Mouse (Mus musculus) liver, embryonic 13.5 days (tissue): ENCODE measurements around the gene Cd300lb. TPM values are rescaled to one million over a fixed set of nuclear protein-coding genes. Genes with fewer than 3 reads are reported as not detected.

Experiments
- ATAC-seq: fragments of 200-750 bp; cut with Nextera tagmentation; 2 replicates; pipeline ENCODE4 v1.8.0; 2017; ENCODE audit warnings: low read depth, mild to moderate bottlenecking, moderate number of reproducible peaks, moderate library complexity
- DNase-seq: peaks from one replicate; pipeline ENCODE4 v3.0.0; 2022
- H3K27ac ChIP-seq: fragments of 300-500 bp; sonication (generic); 2 replicates; pipeline ENCODE4 v1.5.1; 2015; ENCODE audit warnings: moderate library complexity, mild to moderate bottlenecking, inconsistent platforms
- H3K27me3 ChIP-seq: fragments of 300-500 bp; sonication (generic); 2 replicates; pipeline ENCODE4 v1.6.1; 2015; ENCODE audit warnings: mild to moderate bottlenecking, inconsistent platforms
- H3K36me3 ChIP-seq: fragments of 300-500 bp; sonication (generic); 2 replicates; pipeline ENCODE4 v1.6.1; 2015; ENCODE audit warnings: mild to moderate bottlenecking, inconsistent platforms
- H3K4me1 ChIP-seq: fragments of 300-500 bp; sonication (generic); replicated peaks from 2 replicates; pipeline ENCODE4 v1.6.1; 2015; ENCODE audit warnings: inconsistent platforms
- H3K4me2 ChIP-seq: fragments of 300-500 bp; sonication (generic); 2 replicates; pipeline ENCODE4 v1.6.1; 2015; ENCODE audit warnings: inconsistent platforms, mild to moderate bottlenecking, moderate library complexity
- H3K4me3 ChIP-seq: fragments of 300-500 bp; sonication (generic); replicated peaks from 2 replicates; pipeline ENCODE4 v1.5.1; 2015; ENCODE audit warnings: mild to moderate bottlenecking, inconsistent platforms
- H3K9ac ChIP-seq: fragments of 300-500 bp; sonication (generic); 2 replicates; pipeline ENCODE4 v1.6.1; 2015; ENCODE audit warnings: mild to moderate bottlenecking, inconsistent platforms
- H3K9me3 ChIP-seq: fragments of 300-500 bp; sonication (generic); replicated peaks from 2 replicates; pipeline ENCODE4 v1.6.1; 2016; ENCODE audit warnings: inconsistent platforms
- WGBS: fragments of 180-500 bp; shearing (Covaris S2); methylation state at CpG from one replicate; pipeline ENCODE4 v1.1.7; 2015; ENCODE audit not compliant: insufficient replicate concordance; 5-methylcytosine and 5-hydroxymethylcytosine counted together
- polyA plus RNA-seq: library from polyadenylated mRNA; unstranded; fragments of >200 nt; fragmentation: Nextera tagmentation; extraction: Ambion mirVana; gene quantifications from 2 replicates; pipeline ENCODE4 v1.2.1, GENCODE M21; 2015

Gene Cd300lb
- 0.50 and 0.72 TPM in 2 replicates for polyA plus RNA-seq

- no peaks in the 10 kb centered on the region; the same call in 1 of the 2 replicates for H3K4me1 ChIP-seq
- H3K9ac ChIP-seq, result no peak within 1 kb of the TSS
- H3K4me3 ChIP-seq, result no peak within 1 kb of the TSS
- no peaks in the 10 kb centered on the region for H3K36me3 ChIP-seq
- H3K27me3 ChIP-seq, result no peaks in the 10 kb centered on the region
- H3K4me2 ChIP-seq, result no peak within 1 kb of the TSS
- DNase-seq (no peak), ATAC-seq (no peak)
- no peak within 1 kb of the TSS for H3K27ac ChIP-seq
- H3K9me3 ChIP-seq, result no peaks in the 10 kb centered on the region
- WGBS, result 23% methylated on average over 6 of the region's 6 CpGs
These were observed at the start of gene Cd300lb for GRCm38 (mm10) chr11:114934144-114934543. TSS of gene Cd300lb (minus strand) at chr11:114934386.

- H3K4me3 ChIP-seq, result no peak overlapping the region
- 51% methylated on average over 4 of the region's 4 CpGs for WGBS
- no peak overlapping the region for H3K4me2 ChIP-seq
- no peak for DNase-seq
- no peak for ATAC-seq
- no peaks in the 10 kb centered on the region for H3K4me1 ChIP-seq
- H3K36me3 ChIP-seq, result no peaks in the 10 kb centered on the region
- H3K27ac ChIP-seq, result no peak overlapping the region
- H3K9ac ChIP-seq, result no peak overlapping the region
- H3K9me3 ChIP-seq, result peaks cover 5% of the 10 kb centered on the region; the same call in 1 of the 2 replicates
- H3K27me3 ChIP-seq, result no peaks in the 10 kb centered on the region
These were observed 47.7 kb upstream of the Cd300lb start for GRCm38 (mm10) chr11:114981866-114982265.

- 74% methylated on average over 10 of the region's 10 CpGs for WGBS
- no peaks in the 10 kb centered on the region for H3K36me3 ChIP-seq
- H3K9ac ChIP-seq, result no peak overlapping the region
- no peak overlapping the region for H3K27ac ChIP-seq
- H3K27me3 ChIP-seq, result no peaks in the 10 kb centered on the region
- H3K9me3 ChIP-seq, result peaks cover 20% of the 10 kb centered on the region; the same call in 1 of the 2 replicates
- no peak for DNase-seq
- no peak for ATAC-seq
- no peaks in the 10 kb centered on the region for H3K4me1 ChIP-seq
- no peak overlapping the region for H3K4me2 ChIP-seq
- H3K4me3 ChIP-seq, result no peak overlapping the region
These were observed 38.5 kb upstream of the Cd300lb start for GRCm38 (mm10) chr11:114972726-114973125.

DNA sequence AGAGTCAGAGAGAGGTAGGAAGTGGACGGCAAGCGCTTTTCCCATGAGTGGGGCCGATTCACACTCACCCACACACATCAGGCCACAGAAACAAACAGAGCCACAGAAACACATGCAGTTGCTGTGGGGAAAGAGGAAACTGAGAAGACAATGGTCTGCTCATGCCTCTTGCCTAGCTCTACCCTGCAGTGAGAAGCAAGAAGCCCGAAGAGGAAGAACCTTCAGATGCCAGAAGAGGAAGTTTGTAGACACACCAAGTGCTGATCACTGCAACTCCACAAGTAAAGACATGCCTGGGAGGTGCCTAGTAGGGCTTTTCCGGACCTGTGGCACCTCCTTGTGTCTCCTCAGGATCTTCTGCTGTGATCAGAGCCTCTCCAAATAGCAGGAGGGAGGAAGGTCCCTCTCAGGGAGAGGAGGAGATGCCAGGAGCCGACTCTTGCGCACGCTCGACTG, 34.6 kb upstream of the Cd300lb start, which contains the start of gene Cd300c:
Cd300c (minus strand) TSS at position 406 of the 456 bp plus-strand sequence.
- no peaks in the 10 kb centered on the region for H3K27me3 ChIP-seq
- no peaks in the 10 kb centered on the region for H3K36me3 ChIP-seq
- DNase-seq, result no peak
- peaks cover 12% of the 10 kb centered on the region; the same call in 1 of the 2 replicates for H3K9me3 ChIP-seq
- no peak within 1 kb of the TSS for H3K9ac ChIP-seq
- 0 out of 2 replicates have a peak, but pooled peaks have one; percentile 34 for ATAC-seq
- H3K4me1 ChIP-seq, result no peaks in the 10 kb centered on the region
- H3K4me3 ChIP-seq, result no peak within 1 kb of the TSS
- H3K27ac ChIP-seq, result no peak within 1 kb of the TSS; the same call in 1 of the 2 replicates
- no peak within 1 kb of the TSS for H3K4me2 ChIP-seq
- WGBS, result 54% methylated on average over 9 of the region's 9 CpGs

DNA sequence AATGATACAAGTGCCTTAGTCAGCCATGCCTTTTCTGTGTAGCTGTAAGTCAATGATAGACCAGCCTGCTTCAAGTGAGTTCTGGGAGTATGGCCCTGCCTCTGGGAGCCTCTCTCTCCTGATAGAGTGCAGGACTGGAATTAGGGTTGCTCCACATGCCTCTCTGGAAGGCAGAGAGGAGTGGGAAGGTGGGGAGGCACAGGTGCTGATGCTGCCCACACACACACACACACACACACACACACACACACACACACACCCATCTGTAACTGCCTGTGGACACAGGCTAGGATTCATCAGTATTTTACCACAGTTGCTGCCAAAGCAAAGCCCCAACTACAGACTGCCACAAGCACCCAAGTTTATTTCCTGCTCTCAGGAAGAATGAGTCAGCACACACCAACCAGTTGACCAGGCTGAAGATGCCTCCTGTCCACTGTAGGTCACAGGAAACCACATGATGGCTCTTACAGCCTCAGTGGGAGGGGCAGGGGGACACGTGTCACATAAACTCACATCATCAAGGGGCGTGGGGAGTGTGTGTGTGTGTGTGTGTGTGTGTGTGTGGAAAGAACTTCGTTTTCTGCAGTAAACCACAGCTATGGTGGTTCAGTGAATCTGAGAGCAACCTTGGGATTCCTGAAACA, 31.1 kb upstream of the Cd300lb start:
- no peaks in the 10 kb centered on the region for H3K27me3 ChIP-seq
- H3K4me2 ChIP-seq, result no peak overlapping the region
- H3K9me3 ChIP-seq, result no peaks in the 10 kb centered on the region
- no peaks in the 10 kb centered on the region for H3K36me3 ChIP-seq
- no peak overlapping the region for H3K9ac ChIP-seq
- H3K4me3 ChIP-seq, result no peak overlapping the region
- WGBS, result 18% methylated on average over 3 of the region's 3 CpGs
- ATAC-seq (no peak), DNase-seq (no peak)
- H3K4me1 ChIP-seq, result no peaks in the 10 kb centered on the region
- no peak overlapping the region for H3K27ac ChIP-seq

DNA sequence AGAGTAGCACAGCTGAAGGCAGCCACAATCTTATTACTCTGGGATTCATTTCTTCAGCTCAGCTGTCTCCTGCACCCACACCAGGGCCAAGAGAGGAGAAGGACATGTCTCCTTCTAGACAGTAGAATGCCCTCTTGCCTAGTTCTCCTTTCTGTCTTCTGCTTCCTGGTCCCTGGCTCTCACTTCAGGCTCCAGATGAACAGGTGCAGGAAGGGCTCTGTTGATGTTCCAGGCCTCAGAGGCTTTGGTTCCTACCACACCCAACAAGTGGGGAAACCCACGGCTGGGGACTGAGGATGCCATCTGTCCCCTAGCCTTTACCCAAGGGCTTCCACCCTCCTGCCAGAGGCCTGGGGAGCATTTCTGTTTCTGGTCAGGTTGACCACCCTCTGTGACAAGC, 26.2 kb upstream of the Cd300lb start:
- 21% methylated on average over 1 of the region's 1 CpGs for WGBS
- no peak overlapping the region for H3K27ac ChIP-seq
- no peak for ATAC-seq

GRCm38 (mm10) chr11:114933591-114933990, 595 bp downstream of the Cd300lb start:
- WGBS, result 50% methylated on average over 4 of the region's 4 CpGs
- no peak for ATAC-seq

More for the DNA sequence above, 26.2 kb upstream of the Cd300lb start:
- H3K4me3 ChIP-seq, result no peak overlapping the region
- no peak for DNase-seq
- no peaks in the 10 kb centered on the region for H3K27me3 ChIP-seq
- H3K36me3 ChIP-seq, result no peaks in the 10 kb centered on the region
- H3K9me3 ChIP-seq, result no peaks in the 10 kb centered on the region
- no peak overlapping the region for H3K4me2 ChIP-seq
- no peak overlapping the region for H3K9ac ChIP-seq
- no peaks in the 10 kb centered on the region for H3K4me1 ChIP-seq

DNA sequence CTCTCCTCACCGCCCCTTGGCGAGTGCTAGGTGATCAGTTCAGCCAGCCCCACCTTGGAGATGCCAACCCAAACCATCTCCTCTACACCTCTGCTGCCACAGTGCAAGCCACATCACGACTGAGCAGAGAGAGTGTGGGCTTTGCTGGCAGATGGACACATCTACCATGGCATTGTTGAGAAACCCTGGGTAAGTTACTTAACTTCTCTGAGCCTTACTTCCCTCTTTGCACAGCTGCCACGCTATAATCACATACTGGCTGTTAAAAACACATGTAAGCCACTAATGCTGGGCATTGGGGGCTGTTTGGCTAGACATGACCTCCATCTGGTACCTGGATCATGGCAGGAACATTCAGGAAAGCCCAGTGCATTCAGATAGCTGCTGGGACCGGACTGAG, 3.1 kb downstream of the Cd300lb start:
- no peak overlapping the region for H3K4me3 ChIP-seq
- no peak overlapping the region for H3K9ac ChIP-seq
- ATAC-seq (no peak), DNase-seq (no peak)
- H3K9me3 ChIP-seq, result no peaks in the 10 kb centered on the region
- H3K4me2 ChIP-seq, result no peak overlapping the region
- H3K36me3 ChIP-seq, result no peaks in the 10 kb centered on the region
- no peaks in the 10 kb centered on the region for H3K27me3 ChIP-seq
- 50% methylated on average over 5 of the region's 5 CpGs for WGBS
- H3K4me1 ChIP-seq, result no peaks in the 10 kb centered on the region; the same call in 1 of the 2 replicates
- H3K27ac ChIP-seq, result peak overlapping the region; percentile 1; the same call in 1 of the 2 replicates

More at GRCm38 (mm10) chr11:114933591-114933990, 595 bp downstream of the Cd300lb start:
- H3K9me3 ChIP-seq, result no peaks in the 10 kb centered on the region
- no peaks in the 10 kb centered on the region; the same call in 1 of the 2 replicates for H3K4me1 ChIP-seq
- no peak overlapping the region for H3K9ac ChIP-seq
- H3K27ac ChIP-seq, result no peak overlapping the region
- DNase-seq, result no peak
- no peaks in the 10 kb centered on the region for H3K27me3 ChIP-seq
- no peak overlapping the region for H3K4me2 ChIP-seq
- no peak overlapping the region for H3K4me3 ChIP-seq
- H3K36me3 ChIP-seq, result no peaks in the 10 kb centered on the region

GRCm38 (mm10) chr11:114929581-114929980, 4.6 kb downstream of the Cd300lb start:
- WGBS, result 44% methylated on average over 2 of the region's 2 CpGs
- H3K4me3 ChIP-seq, result no peak overlapping the region
- no peaks in the 10 kb centered on the region for H3K9me3 ChIP-seq
- H3K27me3 ChIP-seq, result no peaks in the 10 kb centered on the region
- H3K4me1 ChIP-seq, result no peaks in the 10 kb centered on the region; the same call in 1 of the 2 replicates
- H3K9ac ChIP-seq, result no peak overlapping the region
- H3K27ac ChIP-seq, result no peak overlapping the region
- H3K4me2 ChIP-seq, result no peak overlapping the region
- ATAC-seq (no peak), DNase-seq (no peak)
- H3K36me3 ChIP-seq, result no peaks in the 10 kb centered on the region

DNA sequence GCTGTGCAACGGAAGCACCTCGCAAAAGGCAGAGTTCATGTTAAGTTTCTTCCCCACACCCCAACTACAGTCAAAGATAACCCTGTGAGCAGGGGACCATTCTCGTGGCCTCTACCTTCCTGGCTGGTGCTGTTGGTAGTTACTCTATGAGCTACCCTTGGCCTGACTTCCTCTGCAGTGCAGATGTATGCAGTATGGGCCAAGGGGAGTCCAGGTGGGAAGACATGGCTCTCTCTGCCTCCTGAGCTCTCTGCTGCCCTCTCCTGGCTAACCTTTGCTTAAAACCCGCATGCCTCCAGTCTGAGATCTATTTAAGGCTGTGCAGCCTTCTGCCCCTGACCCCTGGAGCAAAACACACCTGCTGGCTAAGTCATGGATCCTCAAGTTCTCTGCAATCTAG, 10.2 kb downstream of the Cd300lb start:
- WGBS, result 56% methylated on average over 4 of the region's 4 CpGs

DNA sequence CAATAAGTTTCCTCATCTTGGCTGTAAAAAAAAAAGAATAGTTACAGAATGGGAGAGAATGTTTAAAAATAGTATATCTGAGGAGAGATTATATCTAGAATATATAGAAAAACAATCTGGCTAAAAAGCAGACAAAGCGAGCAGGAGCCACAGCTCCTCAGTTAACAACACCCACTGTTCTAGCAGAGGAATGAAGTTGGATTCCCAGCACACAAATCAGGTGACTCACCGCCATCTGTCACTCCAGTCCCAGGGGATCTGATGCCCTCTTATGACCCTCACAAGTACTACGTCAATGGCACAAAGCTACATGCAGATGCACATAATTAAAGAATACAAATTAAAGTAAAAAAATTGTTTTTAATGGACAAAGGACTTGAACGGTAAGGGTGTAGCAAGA, 11.7 kb downstream of the Cd300lb start:
- no peak for DNase-seq
- Histone ChIP-seq H3K9ac (no peak overlapping the region), H3K4me3 (no peak overlapping the region), H3K27ac (no peak overlapping the region), H3K9me3 (no peaks in the 10 kb centered on the region), H3K36me3 (no peaks in the 10 kb centered on the region), H3K4me1 (no peaks in the 10 kb centered on the region), H3K4me2 (no peak overlapping the region), H3K27me3 (no peaks in the 10 kb centered on the region)
- WGBS, result 77% methylated on average over 4 of the region's 4 CpGs
- no peak for ATAC-seq

More for the DNA sequence above, 10.2 kb downstream of the Cd300lb start:
- no peak for DNase-seq
- Histone ChIP-seq H3K4me1 (no peaks in the 10 kb centered on the region), H3K9me3 (no peaks in the 10 kb centered on the region), H3K4me3 (no peak overlapping the region), H3K36me3 (no peaks in the 10 kb centered on the region), H3K27me3 (no peaks in the 10 kb centered on the region), H3K4me2 (no peak overlapping the region), H3K27ac (no peak overlapping the region), H3K9ac (no peak overlapping the region)
- no peak for ATAC-seq

GRCm38 (mm10) chr11:114917120-114917519, 17.1 kb downstream of the Cd300lb start:
- no peaks in the 10 kb centered on the region for H3K36me3 ChIP-seq
- H3K27ac ChIP-seq, result no peak overlapping the region
- DNase-seq, result no peak
- H3K27me3 ChIP-seq, result no peaks in the 10 kb centered on the region
- H3K4me2 ChIP-seq, result no peak overlapping the region
- no peaks in the 10 kb centered on the region for H3K9me3 ChIP-seq
- no peak for ATAC-seq
- H3K4me1 ChIP-seq, result no peaks in the 10 kb centered on the region
- 32% methylated on average over 6 of the region's 6 CpGs for WGBS
- H3K9ac ChIP-seq, result no peak overlapping the region
- no peak overlapping the region for H3K4me3 ChIP-seq
